Mouse (Mus musculus): ENCODE measurements at regions not wholly inside any gene's neighbourhood (a gene's known extent, or its start where the extent isn't known, plus 50 kb on each side); places are given as distances from the start of the nearest gene placed in this dataset.

GRCm38 (mm10) chr1:4613305-4613704, 194.4 kb upstream of the Gm37988 start:
- TF ChIP-seq CTCF (IDR thresholded peaks at IDR 0.05) (no peak), POLR2A (IDR thresholded peaks at IDR 0.05; ENCODE audit: insufficient read depth, low read depth, low read length) (no peak)

Data from heart, adult 2 months (tissue).